ENCODE assay signal across 8 mouse cellular contexts in the genomic region with DNA sequence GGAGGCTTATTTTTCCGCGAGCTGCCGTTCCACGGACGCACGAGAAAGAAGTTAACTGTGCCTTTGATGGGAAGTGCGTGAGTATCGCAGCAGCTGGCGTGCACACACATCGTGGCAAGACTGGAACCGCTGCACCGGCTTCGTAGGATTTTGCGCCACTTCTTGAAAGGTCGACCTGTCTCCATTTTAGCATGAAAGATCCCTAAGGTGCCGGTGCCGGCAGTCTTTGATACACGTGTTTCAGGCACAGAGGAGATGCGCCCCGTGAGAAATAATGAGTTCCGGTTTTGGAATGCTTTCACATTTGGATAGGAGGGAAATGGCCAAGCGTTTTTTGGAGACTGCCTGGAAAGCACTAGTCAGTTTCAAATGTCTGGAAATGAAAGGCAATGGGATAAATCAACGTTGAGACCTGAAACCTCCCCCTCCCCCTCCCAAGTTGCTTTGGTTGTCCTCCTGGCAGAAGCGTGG. TPM values are rescaled to one million over a fixed set of nuclear protein-coding genes. Genes with fewer than 3 reads are reported as not detected.
DNase-seq lines count a peak whose midpoint lies in the region; ATAC-seq lines count a peak whose summit lies in the region.

No protein-coding gene starts in this region.

- peak overlapping the region; percentile 87 for H3K27ac ChIP-seq in embryonic facial prominence, embryonic 11.5 days (replicated peaks; ENCODE audit: low read depth, low read length)
- H3K27ac ChIP-seq in heart, embryonic 10.5 days: peak overlapping the region; percentile 90
- H3K27ac ChIP-seq in liver, embryonic 16.5 days (ENCODE audit: low read length): peak overlapping the region; percentile 30
- H3K27ac ChIP-seq in neural tube, embryonic 12.5 days: no peak overlapping the region

- H3K4me1 ChIP-seq in embryonic facial prominence, embryonic 11.5 days (ENCODE audit: control insufficient read depth, insufficient read depth, low read length): no peaks in the 10 kb centered on the region
- no peaks in the 10 kb centered on the region for H3K4me1 ChIP-seq in heart, embryonic 10.5 days
- peaks cover 5% of the 10 kb centered on the region; the same call in 1 of the 2 replicates for H3K4me1 ChIP-seq in liver, embryonic 16.5 days (ENCODE audit: control insufficient read depth, low read depth, low read length)
- peaks cover 10% of the 10 kb centered on the region for H3K4me1 ChIP-seq in neural tube, embryonic 12.5 days

- no peaks in the 10 kb centered on the region for H3K9me3 ChIP-seq in embryonic facial prominence, embryonic 11.5 days (replicated peaks; ENCODE audit: control insufficient read depth, low read length)
- H3K9me3 ChIP-seq in heart, embryonic 10.5 days: no peaks in the 10 kb centered on the region
- H3K9me3 ChIP-seq in liver, embryonic 16.5 days (replicated peaks; ENCODE audit: control insufficient read depth, low read length): no peaks in the 10 kb centered on the region
- H3K9me3 ChIP-seq in neural tube, embryonic 12.5 days: no peaks in the 10 kb centered on the region

- under 1% methylated on average over 24 of the region's 24 CpGs for WGBS in embryonic facial prominence, embryonic 11.5 days
- under 1% methylated on average over 24 of the region's 24 CpGs for WGBS in heart, embryonic 10.5 days
- WGBS in liver, embryonic 16.5 days (ENCODE audit: insufficient replicate concordance): under 1% methylated on average over 24 of the region's 24 CpGs
- under 1% methylated on average over 24 of the region's 24 CpGs for WGBS in neural tube, embryonic 12.5 days

- H3K9ac ChIP-seq in embryonic facial prominence, embryonic 11.5 days (replicated peaks; ENCODE audit: low read length): peak overlapping the region; percentile 54
- peak overlapping the region; percentile 34 for H3K9ac ChIP-seq in liver, embryonic 16.5 days (ENCODE audit: low read depth, low read length)
- H3K9ac ChIP-seq in neural tube, embryonic 12.5 days: peak overlapping the region; percentile 40; the same call in 1 of the 2 replicates

- peak; percentile 32 to 43 for DNase-seq in adrenal gland, adult 18-20 months (ENCODE audit: low spot score in 2 of 2)
- DNase-seq in embryonic facial prominence, embryonic 11.5 days (ENCODE audit: low spot score): peak; percentile 79
- peak; percentile 78 for DNase-seq in heart, embryonic 10.5 days (ENCODE audit: low spot score)
- peak; percentile 57 for DNase-seq in kidney, adult 9 months
- no peak for DNase-seq in yolk sac, embryonic 10.5 days (ENCODE audit: low spot score)

- peak overlapping the region; percentile 67 for H3K4me2 ChIP-seq in embryonic facial prominence, embryonic 11.5 days (ENCODE audit: low read depth, low read length)
- peak overlapping the region; percentile 96 for H3K4me2 ChIP-seq in liver, embryonic 16.5 days (ENCODE audit: low read depth, low read length)
- peak overlapping the region; percentile 65 for H3K4me2 ChIP-seq in neural tube, embryonic 12.5 days (replicated peaks)

- H3K27me3 ChIP-seq in embryonic facial prominence, embryonic 11.5 days (ENCODE audit: control insufficient read depth, insufficient read depth, low read length): no peaks in the 10 kb centered on the region
- peaks cover 46% of the 10 kb centered on the region for H3K27me3 ChIP-seq in heart, embryonic 10.5 days (ENCODE audit: insufficient read depth, poor library complexity, severe bottlenecking)
- peaks cover 6% of the 10 kb centered on the region; the same call in 1 of the 2 replicates for H3K27me3 ChIP-seq in liver, embryonic 16.5 days (ENCODE audit: control insufficient read depth, insufficient read depth, low read depth, low read length)
- no peaks in the 10 kb centered on the region for H3K27me3 ChIP-seq in neural tube, embryonic 12.5 days (replicated peaks)

- no peaks in the 10 kb centered on the region for H3K36me3 ChIP-seq in embryonic facial prominence, embryonic 11.5 days (replicated peaks; ENCODE audit: control insufficient read depth, insufficient read depth, low read depth, low read length)
- no peaks in the 10 kb centered on the region for H3K36me3 ChIP-seq in heart, embryonic 10.5 days
- H3K36me3 ChIP-seq in liver, embryonic 16.5 days (ENCODE audit: control insufficient read depth, insufficient read depth): no peaks in the 10 kb centered on the region
- no peaks in the 10 kb centered on the region for H3K36me3 ChIP-seq in neural tube, embryonic 12.5 days

- ATAC-seq in CD4-positive, CD25-positive, alpha-beta regulatory T cell, adult 4 months: peak; percentile 1
- ATAC-seq in embryonic facial prominence, embryonic 11.5 days (replicated peaks; ENCODE audit: insufficient number of reproducible peaks, low FRiP score, low TSS enrichment, low read depth): no peak
- no peak for ATAC-seq in liver, embryonic 16.5 days (ENCODE audit: low read depth)
- peak; percentile 2; the same call in 1 of the 2 replicates for ATAC-seq in neural tube, embryonic 12.5 days (ENCODE audit: low FRiP score, low read depth)

- peak overlapping the region; percentile 97 for H3K4me3 ChIP-seq in embryonic facial prominence, embryonic 11.5 days (ENCODE audit: low read depth, low read length)
- H3K4me3 ChIP-seq in heart, embryonic 10.5 days: peak overlapping the region; percentile 80
- H3K4me3 ChIP-seq in liver, embryonic 16.5 days (ENCODE audit: low read depth, low read length): peak overlapping the region; percentile 78
- peak overlapping the region; percentile 83 for H3K4me3 ChIP-seq in neural tube, embryonic 12.5 days

RNA-seq across cellular contexts. Expression of a gene that starts 0.8 kb away (rescaled TPM):
- polyA plus RNA-seq in CD4-positive, CD25-positive, alpha-beta regulatory T cell, adult 4 months (2017; shearing (Covaris generic)): 1 to 10 TPM; 1.1 to 1.3 TPM
- 10 to 100 TPM; 42.7 to 44.6 TPM for total RNA-seq in adrenal gland, adult 18-20 months (2021)
- 40.1 and 40.9 TPM in 2 replicates for polyA plus RNA-seq in embryonic facial prominence, embryonic 11.5 days (2014; fragmentation: Nextera tagmentation; extraction: Ambion mirVana)
- 7.6 and 19.1 TPM in 2 replicates for polyA plus RNA-seq in heart, embryonic 10.5 days (2016; fragmentation: Nextera tagmentation; extraction: Ambion mirVana)
- polyA plus RNA-seq in liver, embryonic 16.5 days (2015; fragmentation: Nextera tagmentation; extraction: Ambion mirVana): 7.7 and 8.7 TPM in 2 replicates
- 57.7 and 60.6 TPM in 2 replicates for polyA plus RNA-seq in neural tube, embryonic 12.5 days (2016; fragmentation: Nextera tagmentation; extraction: Ambion mirVana)

Comparison
In these comparisons a context has a peak if more than half of its experiments do, and no peak if none do; other contexts are left out.
1. ATAC-seq: peak in CD4-positive, CD25-positive, alpha-beta regulatory T cell, adult 4 months (single experiment) and neural tube, embryonic 12.5 days (single experiment); none in embryonic facial prominence, embryonic 11.5 days (single experiment) and liver, embryonic 16.5 days (single experiment).
2. Peak in every context shown above with its lines, with median percentiles within 50 percentile points of each other: H3K4me2 ChIP-seq, H3K4me3 ChIP-seq and H3K9ac ChIP-seq.